Mouse (Mus musculus) ES-Bruce4 (cell line): Measurements from ENCODE around the gene Ryr2.

Experiments
- CTCF ChIP-seq: IDR thresholded peaks from one replicate; pipeline ENCODE4 v1.8.1; 2011; ENCODE audit warnings: low read depth, low read length
- POLR2A ChIP-seq: IDR thresholded peaks from one replicate; pipeline ENCODE4 v1.8.1; 2011; ENCODE audit warnings: low read length; ENCODE audit not compliant: insufficient read depth

DNA sequence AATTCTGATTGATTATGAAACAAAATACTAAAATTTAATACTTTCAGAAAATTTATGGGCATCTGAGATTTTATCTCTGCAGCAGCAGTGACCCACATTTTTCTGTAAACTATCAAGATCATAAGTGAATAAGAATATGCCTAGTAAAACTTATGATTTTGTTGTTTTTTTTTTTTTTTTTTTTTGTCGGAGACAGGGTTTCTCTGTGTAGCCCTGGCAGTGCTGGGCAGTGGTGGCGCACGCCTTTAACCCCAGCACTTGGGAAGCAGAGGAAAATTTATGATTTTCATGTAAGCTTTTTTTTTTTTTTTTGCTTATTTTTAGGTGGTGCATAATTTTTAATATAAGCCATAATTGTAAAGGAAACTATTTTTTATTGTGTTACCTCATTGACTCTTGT lies 557.1 kb downstream of the Ryr2 start:
- TF ChIP-seq CTCF (no peak), POLR2A (no peak)
